Mouse (Mus musculus): ENCODE measurements around the gene St3gal5. TPM values are rescaled to one million over a fixed set of nuclear protein-coding genes. Genes with fewer than 3 reads are reported as not detected.

Gene St3gal5
- total RNA-seq, 2 experiments from 2014 or later = 98.6 to 160 TPM

DNA sequence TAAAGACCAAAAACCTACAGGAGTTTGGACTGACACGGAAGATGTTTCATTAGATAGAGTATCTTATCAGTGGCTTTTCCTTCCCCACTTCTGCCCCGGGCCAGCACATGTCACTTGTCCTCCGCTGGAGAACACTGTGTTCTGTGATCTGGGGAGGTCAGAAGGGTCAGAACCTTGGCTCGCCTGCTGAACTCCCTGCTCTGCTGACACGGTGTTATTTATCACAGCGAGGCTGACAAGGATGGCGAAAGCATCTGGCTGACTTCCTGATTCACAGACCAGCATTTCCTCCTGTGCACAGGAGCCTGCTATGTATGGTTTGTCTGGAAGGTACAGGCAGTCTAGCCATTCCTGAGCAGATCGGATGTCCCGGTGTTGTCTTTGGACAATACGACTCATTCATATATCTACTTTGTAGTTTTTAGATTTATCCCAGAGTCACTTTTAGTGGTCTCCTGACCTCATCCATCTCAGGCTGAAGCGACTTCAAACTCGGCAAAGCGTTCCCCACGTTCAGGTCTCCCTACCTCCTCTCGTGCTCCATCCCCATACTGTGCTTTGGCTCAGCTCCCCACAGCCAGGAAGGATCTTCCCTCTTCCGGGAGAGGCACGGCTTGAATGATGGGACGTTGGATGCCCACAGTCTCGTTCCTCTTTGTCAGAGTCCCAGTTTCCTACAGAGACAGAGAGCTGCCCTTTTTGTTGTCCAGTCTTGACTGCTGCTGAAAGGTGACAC lies 64.9 kb downstream of the St3gal5 start:
- peak; percentile 85 for DNase-seq

DNA sequence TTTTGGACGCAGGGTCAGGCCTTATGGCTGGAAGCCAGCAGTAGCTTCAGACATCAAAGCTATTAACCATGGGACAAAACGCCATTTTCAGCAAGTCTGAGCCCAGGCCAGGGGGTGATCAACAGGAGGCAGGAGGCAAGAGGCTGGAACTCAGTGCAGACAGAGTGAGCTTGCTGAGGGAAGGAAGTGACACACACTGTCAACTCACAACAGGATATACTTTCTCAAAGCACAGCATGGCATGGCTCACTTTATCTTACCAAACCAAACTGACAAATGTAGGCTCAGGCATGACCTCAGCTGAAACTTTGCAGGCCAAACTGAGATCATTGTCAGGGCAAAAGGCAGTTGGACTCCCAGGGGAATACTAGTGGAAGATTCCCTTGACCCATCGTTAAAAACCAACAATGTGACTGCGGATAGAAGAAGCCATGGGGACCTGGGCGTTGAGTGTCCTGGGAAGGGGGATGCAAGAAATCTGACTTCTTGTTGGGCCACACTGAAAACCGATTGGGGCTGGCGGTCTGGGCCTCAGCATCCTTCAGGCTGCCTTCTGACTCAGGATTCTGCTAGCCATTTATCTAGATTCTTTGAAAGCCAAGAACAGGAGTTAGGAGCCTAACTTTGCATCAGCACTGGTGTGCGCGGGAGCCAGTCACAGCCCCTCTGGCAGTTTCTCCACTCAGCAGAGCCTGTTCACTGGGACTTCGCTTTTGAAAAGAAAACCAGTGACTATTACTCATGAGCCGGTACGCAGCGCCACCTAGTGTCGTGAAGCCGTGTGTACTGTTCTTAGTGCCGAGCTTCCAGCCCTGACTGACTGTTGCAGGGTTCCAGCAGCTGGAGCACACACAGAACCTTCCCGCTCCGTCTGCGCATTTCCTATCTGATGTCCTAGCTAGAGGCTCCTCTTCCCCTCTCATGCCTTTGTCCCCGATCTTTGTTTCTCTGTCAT lies 67.2 kb downstream of the St3gal5 start:
- DNase-seq = peak; percentile 92

DNA sequence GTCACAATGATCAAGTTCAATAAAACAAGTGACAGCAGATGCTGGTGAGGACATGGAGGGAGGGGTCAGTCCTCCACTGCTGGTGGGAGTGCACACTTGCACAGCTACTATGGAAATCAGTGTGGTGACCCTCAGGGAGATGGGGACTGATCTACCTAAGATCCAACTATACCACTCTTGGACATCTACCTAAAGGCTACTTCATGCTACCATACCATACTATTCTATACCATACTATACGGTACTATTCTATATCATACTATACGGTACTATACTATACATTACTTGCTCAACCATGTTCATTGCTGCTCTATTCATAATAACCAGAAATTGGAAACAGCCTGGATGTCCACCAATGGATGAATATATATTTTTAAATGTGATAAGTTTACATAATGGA lies 68.5 kb downstream of the St3gal5 start:
- no peak for DNase-seq

DNA sequence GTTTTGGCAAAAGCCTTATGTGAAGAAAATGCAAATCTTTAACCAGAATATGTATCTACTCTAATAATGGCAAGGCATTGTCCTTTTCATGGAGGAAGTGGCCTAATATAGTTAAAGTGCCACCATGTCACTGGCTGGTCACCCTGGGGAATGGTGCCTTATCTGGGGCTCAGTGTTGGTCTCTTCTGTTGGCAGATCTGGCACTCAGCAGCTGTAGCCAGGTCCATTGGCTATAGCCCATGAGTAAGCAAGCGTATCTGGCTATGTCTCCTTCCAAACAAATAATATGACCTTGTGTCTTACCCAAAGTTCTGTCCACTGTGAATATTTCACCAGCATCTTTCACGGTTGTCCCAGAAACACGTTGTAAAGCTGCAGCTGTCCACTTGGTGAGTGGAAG lies 74.0 kb downstream of the St3gal5 start:
- no peak for DNase-seq

DNA sequence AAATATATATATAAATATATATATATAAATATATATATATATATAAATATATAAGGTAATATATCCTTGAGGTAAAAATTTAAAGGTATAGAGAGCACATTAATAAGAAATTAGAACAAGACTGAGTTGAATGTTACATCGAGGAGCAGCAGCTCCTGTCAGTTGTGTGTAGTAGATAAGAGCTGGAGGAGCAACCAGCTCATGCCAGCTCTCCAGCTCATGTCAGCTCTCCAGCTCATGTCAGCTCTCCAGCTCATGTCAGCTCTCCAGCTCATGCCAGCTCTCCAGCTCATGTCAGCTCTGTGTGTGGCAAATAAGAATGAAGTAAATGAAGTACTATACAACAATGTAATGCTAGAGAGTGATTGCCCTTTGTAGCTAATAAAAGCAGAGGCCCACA lies 76.0 kb downstream of the St3gal5 start:
- DNase-seq = no peak

DNA sequence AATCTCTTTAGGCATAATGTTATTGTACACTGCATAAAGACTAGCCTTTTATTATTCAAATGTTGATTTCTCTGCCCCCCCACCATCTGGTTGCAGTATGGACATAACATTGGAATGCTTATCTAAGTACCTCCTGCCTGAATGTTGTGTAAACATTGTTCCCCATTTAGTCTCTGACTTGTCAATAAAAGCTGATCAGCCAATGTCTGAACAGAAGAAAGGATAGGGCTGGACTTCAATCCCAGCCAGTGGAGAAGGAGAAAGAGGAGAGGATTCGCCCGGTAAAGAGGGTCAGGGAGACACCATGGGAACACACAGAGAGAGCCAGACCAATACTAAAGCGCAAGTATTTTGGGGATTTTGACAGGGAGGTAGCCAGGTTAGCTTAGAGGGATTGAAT lies 78.0 kb downstream of the St3gal5 start:
- DNase-seq = no peak

DNA sequence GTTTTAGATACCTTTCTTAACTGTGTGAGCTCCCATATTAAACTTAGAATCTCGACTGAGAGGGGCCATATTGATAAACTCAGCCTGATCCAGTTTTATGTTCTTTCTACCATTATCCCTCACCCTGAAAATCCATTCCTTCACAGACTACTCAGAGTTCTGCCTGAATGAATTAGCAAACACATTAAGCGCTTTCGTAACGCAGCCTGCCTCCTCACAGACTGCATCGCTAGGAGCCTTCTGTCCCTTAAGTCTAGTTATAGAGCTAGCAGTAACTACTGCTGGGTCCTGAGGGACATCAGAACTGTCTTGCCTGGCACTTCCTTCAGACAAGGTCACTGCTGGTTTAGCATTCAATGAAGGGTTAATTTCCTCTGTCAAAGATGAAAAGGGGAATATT lies 78.6 kb downstream of the St3gal5 start:
- no peak for DNase-seq

DNA sequence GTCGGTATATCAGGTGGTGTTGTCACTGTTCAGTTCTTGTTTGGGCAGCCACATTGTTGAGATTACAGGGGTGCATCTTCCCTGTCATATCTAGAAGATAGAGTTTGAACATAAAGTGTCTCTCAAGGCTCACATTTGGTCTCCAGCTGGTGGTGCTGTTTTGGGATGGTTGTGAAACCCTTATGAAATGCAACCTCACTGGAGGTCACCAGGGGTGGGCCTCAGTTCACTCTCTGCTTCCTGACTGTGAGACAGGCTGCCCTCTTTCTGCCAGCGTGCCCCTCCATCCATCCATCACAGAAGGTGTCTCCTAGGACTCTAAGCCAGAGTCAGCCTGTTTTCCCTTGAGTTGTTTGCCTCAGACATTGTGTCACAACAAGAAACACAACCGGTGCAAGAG lies 80.0 kb downstream of the St3gal5 start:
- no peak for DNase-seq

DNA sequence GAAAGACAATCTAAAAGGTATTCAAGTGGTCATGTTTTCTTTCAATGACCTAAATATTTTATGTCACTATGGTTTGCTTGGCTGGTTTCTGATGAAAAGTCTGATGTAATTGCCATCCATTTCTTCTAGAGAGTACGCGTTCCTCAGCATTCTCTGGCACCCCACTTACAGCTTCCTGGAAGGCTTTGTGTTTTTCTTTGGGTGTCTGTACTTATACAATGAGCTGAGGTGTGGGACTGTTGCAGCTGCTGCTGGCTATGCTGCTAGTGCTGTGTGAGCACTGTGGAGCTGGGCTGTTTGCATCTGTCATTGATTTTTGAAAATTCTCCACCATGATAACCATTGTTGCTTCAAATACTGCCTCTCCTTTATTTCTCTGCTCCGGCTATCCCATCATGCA lies 81.6 kb downstream of the St3gal5 start:
- DNase-seq = no peak

DNA sequence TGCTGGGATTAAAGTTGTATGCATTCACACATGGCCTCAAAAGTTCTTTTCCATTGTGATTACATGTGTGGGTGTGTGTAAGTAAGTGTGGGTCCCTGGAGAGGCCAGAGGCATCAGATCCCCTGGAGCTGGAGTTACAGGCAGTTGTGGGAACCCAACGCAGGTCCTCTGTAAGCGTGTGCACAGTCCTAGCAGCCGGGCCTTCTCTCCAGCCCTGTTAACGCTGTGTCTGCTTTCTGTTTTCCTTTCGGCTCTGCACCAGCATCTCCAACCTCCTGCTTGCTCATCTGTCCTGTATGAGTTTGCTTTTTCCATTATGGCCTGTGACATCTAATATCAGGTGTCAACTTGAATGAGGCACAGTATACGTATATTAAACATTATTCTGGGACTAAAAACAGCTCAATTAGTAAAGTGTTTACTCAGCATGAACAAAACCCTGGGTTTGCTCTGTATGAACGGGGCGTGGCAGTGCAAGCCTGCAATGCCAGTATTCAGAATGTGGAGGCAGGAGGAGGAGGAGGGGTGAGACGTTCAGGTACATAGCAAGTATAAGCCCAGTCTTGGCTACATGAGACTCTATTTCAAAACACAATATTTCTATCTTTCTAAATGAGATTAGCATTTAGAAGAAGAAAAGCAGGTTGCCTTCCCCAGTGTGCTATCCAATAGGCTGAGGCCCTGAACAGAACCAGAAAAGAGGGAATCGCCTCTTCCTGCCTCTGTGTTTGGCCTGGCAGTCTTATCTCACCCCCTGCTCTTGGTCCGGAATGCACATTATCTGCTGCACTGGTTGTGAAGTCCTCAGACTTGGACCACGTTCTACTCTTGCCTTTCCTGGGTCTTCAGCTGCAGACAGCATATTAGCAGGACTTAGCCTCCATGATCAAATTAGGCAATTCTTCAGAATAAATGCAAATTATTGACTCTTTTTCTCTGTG lies 82.4 kb downstream of the St3gal5 start:
- no peak for DNase-seq

DNA sequence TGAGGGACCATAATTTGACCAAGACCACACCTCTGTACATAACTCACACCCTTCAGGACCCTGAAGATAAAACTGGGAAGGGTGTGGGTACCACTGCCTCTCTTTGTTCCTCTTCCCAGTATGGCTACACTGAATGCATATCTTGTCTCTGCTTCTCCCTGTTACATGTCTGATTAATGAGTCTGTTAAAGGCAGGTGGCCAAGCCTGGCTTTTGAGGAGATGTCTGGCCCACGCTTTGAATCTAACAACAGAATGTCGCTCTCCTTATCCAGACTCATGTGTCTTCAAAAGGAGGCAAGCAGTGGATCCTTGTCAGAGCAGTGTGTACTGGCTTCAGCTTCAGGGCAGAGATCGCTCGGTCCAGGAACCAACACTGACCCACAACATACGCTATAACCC lies 87.2 kb downstream of the St3gal5 start:
- no peak for DNase-seq

DNA sequence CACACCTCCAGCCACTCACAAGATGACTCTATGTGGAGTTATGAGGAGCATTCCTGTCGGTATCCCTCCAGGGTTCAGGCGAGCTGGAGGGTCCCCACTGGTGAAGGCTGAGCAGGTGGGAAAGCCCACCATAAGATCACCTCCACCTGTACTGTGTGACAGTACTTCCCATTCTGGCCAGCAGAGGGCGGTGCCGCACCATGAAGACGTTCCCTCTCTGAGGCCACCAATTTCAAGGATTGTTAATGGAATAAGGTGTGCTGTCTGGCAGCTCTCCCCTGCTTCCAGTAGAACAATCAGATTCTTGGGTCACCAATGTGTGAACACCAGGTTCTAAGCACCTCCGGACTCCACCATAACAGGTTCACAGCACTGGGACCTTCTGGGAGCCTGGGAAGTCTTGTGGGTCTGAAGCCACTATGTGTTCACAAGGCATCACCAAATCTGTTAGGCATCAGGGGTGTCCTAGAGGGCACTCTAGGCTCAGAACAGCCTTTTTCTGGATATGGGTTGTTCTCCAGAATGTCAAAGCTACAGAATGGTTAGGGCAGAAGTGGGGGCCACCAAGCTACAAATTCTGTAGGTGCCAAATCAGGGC lies 88.6 kb downstream of the St3gal5 start:
- peak; percentile 89 for DNase-seq

DNA sequence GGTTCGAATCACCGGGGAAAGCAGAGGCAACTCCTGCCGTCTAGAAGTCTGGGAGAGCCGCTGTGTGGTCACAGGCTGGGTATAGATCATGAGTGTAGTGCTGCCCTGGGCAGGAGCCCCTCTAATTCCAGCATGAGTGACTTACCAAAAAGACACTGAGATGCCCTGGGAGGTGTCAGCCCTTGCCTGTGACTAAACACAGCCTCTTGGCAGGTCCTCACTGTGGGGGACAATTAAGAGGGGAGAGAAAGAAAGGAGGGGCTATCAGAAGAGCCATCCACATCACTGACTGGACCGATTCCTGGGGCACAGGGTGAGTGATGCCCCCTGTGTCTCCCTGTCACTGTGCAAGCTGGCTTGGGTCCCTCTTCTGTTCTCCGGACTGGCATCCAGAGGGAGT lies 89.4 kb downstream of the St3gal5 start:
- DNase-seq = no peak

DNA sequence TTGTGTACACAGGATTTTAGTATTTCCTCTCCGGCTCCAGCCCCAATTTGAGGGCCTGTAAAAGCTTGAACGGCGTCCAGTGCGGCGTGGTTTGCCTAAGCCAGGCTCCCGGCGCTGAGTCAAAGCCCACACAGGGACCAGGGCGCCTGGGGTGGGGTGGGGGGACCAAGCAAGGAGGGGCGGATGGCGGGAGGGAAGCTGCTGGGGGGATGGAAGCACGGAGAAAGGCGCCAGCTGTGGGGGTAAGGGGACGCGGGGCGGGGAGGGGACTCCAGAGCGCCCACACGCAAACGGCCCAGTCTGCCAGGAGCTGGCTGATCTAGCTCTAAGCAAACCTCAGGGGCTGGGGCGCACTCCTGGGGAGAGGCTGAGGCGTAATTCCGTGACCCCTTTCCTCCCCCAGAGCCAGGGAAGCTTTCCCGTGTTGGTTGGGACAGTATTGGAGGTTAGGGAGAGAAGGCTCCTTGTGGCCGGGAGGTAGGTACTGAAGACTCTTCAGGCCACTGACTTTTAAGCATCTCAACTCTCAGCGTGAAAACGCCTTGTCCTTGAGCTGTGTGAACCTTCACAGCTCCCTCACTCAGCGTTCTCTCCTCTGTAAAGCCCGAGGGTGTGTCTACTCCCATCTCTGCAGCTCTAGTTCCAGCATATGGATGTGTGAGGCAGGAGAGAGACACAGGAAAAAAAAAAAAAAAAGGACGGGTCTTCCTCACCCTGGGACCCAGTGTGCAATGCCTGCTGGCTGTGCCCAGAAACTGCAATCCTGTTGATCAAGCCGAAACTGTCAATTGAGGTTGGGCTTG lies 91.9 kb downstream of the St3gal5 start:
- DNase-seq = peak; percentile 27

DNA sequence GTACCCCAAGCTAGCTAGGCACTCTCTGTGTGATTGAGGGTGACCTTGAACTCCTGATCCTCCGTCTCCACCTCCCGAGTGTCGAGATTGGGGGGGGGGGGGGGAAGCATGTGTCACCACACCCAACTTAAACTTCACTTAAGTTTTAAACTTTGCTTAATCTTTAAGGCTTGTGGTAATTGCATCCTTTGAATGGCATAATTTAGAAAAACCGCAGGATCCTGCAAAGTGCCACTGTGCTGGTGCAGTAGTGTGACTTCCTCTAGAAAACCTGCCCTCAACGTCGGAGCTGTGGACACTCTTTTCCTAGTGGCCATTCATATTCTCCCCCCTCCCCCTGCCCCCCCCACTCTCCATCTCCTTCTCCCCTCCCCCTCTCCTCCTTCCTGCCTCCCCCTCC lies 92.7 kb downstream of the St3gal5 start:
- no peak for DNase-seq

DNA sequence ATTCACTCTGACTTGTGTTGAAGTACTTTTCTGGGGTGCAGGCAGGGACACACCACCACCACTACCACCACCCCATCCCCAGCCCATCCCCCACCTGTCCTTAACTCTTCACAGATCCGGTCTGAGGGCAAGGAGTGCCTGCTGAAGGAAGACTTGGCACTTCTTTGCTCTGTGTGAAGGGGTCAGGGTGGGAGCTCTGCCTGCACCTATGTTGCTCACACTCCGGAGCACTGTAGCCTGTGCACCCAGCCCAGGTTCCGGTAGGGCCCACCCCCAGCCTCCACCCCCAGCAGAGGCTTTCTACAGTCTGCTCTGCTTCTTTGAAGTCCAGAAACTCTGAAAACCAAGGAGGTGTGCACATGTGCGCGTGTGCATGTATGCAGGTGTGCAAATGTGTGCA lies 93.2 kb downstream of the St3gal5 start:
- no peak for DNase-seq

DNA sequence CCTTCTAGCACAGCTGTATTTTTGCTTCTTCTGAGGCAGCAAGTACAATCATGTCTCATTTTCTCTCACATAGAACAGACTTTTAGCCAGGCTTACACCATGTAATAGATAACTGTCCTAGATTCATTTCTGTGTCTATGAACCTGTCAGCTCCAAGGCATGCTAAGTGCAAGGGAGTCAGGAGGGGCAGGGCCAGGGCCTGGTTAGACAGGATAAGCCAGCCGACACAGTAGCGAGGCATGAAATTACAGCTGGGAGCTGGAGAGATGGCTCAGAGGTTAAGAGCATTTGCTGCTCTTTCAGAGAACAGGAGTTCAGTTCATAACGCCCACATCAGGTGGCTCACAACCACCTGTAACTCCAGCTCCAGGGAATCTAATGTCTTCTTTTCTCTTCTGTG lies 99.3 kb downstream of the St3gal5 start:
- DNase-seq = no peak

DNA sequence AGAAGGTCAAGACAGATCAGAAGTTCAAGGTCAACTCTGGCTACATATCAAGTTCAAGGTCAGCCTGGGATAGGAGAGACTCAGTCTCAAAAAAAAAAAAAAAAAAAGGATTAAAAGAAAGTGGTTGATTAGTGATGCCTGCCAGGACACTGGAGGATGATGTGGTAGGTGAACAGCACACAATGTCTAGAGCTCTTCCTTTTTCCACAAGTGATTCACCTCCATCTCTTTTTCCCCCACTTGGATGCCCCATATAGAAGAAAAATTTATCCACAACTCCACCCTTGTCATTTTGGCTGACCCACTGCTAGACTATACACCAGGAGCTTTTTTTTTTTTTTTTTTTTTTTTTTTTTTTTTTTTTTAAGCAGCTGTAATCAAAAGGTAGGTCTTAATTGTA lies 100.1 kb downstream of the St3gal5 start:
- DNase-seq = no peak

DNA sequence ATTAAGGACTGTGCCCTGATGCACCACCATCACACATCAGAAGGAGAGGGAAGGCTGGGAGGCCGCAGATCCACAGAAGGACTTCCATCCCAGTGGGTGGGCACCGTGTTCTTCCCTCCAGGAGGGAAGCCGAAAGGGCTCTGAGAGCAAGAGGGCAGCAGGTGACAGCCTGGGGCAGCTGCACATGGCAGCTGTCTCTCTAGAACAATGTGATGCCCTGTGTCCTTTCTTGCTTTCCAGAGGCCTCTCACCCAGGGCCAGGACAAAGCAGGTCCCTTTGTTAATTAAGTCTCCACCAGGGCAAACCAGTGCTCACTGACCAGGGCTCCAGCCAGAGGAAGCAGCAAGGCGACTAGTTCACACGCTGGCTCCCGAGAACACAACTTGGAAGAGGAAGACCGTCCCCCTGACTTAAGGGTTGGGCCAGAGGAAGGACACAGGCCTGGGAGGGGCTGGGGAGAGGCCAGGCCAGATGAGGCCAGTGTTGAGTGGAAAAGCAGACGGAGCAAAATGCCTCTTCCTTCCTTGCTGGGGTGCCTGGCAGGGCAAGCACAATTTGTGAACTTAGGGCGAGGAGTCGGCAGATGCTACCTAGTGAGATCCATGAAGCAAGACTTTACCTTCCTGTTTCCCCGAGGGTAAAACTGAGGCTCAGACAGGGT lies 103.3 kb downstream of the St3gal5 start:
- DNase-seq = peak; percentile 33

DNA sequence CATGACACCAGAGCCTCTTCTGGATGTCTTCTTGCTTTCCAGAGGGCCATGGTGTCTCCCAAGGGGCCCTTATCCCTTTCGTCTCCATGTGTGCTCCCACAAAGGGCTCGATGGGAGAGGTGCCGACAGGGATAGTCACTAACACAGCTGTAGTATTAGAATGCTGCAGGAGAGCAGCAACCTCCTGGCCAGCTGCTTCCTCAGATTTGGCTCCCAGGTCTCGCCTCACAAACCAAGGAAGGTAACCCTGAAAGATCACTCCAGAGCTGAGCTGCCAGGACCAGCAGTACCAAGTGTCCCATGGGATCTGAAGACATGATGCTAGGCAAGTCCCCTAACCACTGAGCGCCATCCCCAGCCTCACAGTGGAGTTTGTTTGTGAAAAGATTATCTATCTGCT lies 105.3 kb downstream of the St3gal5 start:
- DNase-seq = no peak

DNA sequence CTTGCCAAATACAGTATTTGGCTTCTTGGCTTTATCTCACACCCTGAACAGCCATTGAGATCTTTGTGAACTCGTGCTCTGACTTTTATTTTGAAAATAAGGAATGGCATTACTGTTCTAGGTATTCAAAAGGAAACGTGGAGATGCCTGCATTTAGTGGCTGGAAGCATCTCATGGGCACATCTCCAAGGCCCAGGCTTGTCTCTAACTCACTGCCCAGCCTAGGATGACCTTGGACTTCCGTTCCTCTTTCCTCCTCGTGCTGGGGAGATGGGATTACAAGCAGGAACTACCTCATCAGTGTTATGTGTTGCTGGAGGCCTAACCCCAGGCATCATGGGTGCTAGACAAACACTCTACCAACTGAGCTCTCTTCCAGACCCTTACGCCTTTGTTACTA lies 105.9 kb downstream of the St3gal5 start:
- DNase-seq = no peak
